In the genomic region with DNA sequence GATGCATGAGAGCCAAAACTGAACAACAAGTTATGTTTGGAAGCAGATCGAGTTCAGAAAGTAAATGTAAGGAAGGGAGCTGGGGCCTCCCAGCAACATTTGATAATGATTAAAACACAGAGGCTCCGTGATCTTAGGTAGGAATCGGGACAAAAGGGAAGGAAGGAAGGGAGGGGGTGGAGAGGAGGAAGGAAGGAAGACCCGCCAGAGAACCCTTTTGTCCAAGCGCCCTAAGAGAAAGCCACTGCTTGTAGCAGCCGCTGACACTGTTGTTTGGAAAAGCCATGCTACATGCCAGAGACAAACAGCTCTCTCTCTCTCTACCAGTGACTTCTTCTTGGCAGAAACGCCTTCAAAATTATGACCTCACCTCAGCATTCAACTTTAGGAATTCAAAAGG, we compare ENCODE assay signal across 13 mouse cellular contexts. TPM values are rescaled to one million over a fixed set of nuclear protein-coding genes. Genes with fewer than 3 reads are reported as not detected.
DNase-seq lines count a peak whose midpoint lies in the region; ATAC-seq and TF ChIP-seq lines count a peak whose summit lies in the region.
"Had no signal": no experiment of that assay in that cellular context is flagged by ENCODE, and none has a peak within 500 bp of the region (broad histone marks: within the 10 kb centered on the region; RNA-seq: fewer than 3 reads in every experiment).

No protein-coding gene starts in this region.

- peak overlapping the region; percentile 8; the same call in 1 of the 2 replicates for H3K4me2 ChIP-seq in forebrain, embryonic 11.5 days (ENCODE audit: low read depth, low read length, severe bottlenecking)
- H3K4me2 ChIP-seq in forebrain, embryonic 16.5 days (ENCODE audit: low read length) = no peak overlapping the region
- peak overlapping the region; percentile 5; the same call in 1 of the 2 replicates for H3K4me2 ChIP-seq in heart, embryonic 11.5 days
- no peak overlapping the region for H3K4me2 ChIP-seq in intestine, postnatal 0 days (replicated peaks; ENCODE audit: low read depth)
- H3K4me2 ChIP-seq: liver, embryonic 13.5 days; neural tube, embryonic 13.5 days; stomach, embryonic 15.5 days had no signal

- H3K36me3 ChIP-seq in forebrain, embryonic 11.5 days (ENCODE audit: control insufficient read depth, insufficient read depth, low read length) = no peaks in the 10 kb centered on the region
- no peaks in the 10 kb centered on the region; the same call in 1 of the 2 replicates for H3K36me3 ChIP-seq in forebrain, embryonic 16.5 days (ENCODE audit: control insufficient read depth, insufficient read depth)
- H3K36me3 ChIP-seq in ES-E14 (ENCODE audit: control insufficient read depth, insufficient read depth, low read length, poor library complexity, severe bottlenecking) = no peaks in the 10 kb centered on the region
- H3K36me3 ChIP-seq in heart, embryonic 11.5 days (ENCODE audit: control insufficient read depth, insufficient read depth, low read length) = peaks cover 4% of the 10 kb centered on the region; the same call in 1 of the 2 replicates
- peaks cover 10% of the 10 kb centered on the region for H3K36me3 ChIP-seq in limb, embryonic 10.5 days
- no peaks in the 10 kb centered on the region for H3K36me3 ChIP-seq in intestine, postnatal 0 days (ENCODE audit: control insufficient read depth, insufficient read depth)
- H3K36me3 ChIP-seq: liver, embryonic 13.5 days; stomach, embryonic 15.5 days had no signal

- no peaks in the 10 kb centered on the region for H3K27me3 ChIP-seq in forebrain, embryonic 11.5 days (ENCODE audit: control insufficient read depth, insufficient read depth, low read length)
- H3K27me3 ChIP-seq in forebrain, embryonic 16.5 days (replicated peaks; ENCODE audit: control insufficient read depth, insufficient read depth, low read length) = no peaks in the 10 kb centered on the region
- H3K27me3 ChIP-seq in heart, embryonic 11.5 days (ENCODE audit: control insufficient read depth, insufficient read depth, low read length) = no peaks in the 10 kb centered on the region
- H3K27me3 ChIP-seq in limb, embryonic 10.5 days (ENCODE audit: low read depth, poor library complexity, severe bottlenecking) = no peaks in the 10 kb centered on the region
- no peaks in the 10 kb centered on the region for H3K27me3 ChIP-seq in intestine, postnatal 0 days (replicated peaks; ENCODE audit: control insufficient read depth, insufficient read depth, low read length)
- H3K27me3 ChIP-seq: liver, embryonic 13.5 days; neural tube, embryonic 13.5 days; stomach, embryonic 15.5 days had no signal

- in situ Hi-C loops in ES-E14 (cut with MboI; ENCODE audit: low sequenced_read_pairs in 2 of 2, unreplicated experiment in 2 of 2) = no loop called here

- no peaks in the 10 kb centered on the region for H3K9me3 ChIP-seq in forebrain, embryonic 11.5 days (ENCODE audit: control insufficient read depth, low read length)
- no peaks in the 10 kb centered on the region for H3K9me3 ChIP-seq in forebrain, embryonic 16.5 days (ENCODE audit: control insufficient read depth, low read length)
- no peaks in the 10 kb centered on the region for H3K9me3 ChIP-seq in ES-E14 (ENCODE audit: control insufficient read depth, insufficient read depth, low read depth, low read length)
- H3K9me3 ChIP-seq in heart, embryonic 11.5 days (replicated peaks; ENCODE audit: control insufficient read depth, low read length) = no peaks in the 10 kb centered on the region
- no peaks in the 10 kb centered on the region for H3K9me3 ChIP-seq in limb, embryonic 10.5 days (replicated peaks)
- H3K9me3 ChIP-seq in intestine, postnatal 0 days (ENCODE audit: control insufficient read depth) = no peaks in the 10 kb centered on the region
- H3K9me3 ChIP-seq: liver, embryonic 13.5 days; neural tube, embryonic 13.5 days; stomach, embryonic 15.5 days had no signal

- ATAC-seq in forebrain, embryonic 11.5 days (replicated peaks; ENCODE audit: low FRiP score) = 0 out of 2 replicates have a peak, but pooled peaks have one; percentile 60
- ATAC-seq in forebrain, embryonic 16.5 days = no peak
- no peak for ATAC-seq in heart, embryonic 11.5 days (replicated peaks; ENCODE audit: insufficient number of reproducible peaks, low FRiP score, low TSS enrichment)
- no peak for ATAC-seq in intestine, postnatal 0 days
- ATAC-seq: inflammation-experienced regulatory T-cells, adult 6 months had no signal

- H3K9ac ChIP-seq in forebrain, embryonic 11.5 days (ENCODE audit: low read length) = no peak overlapping the region
- H3K9ac ChIP-seq in forebrain, embryonic 16.5 days (replicated peaks; ENCODE audit: low read depth, low read length) = no peak overlapping the region
- H3K9ac ChIP-seq in ES-E14 (ENCODE audit: insufficient read depth, low read depth, low read length, poor library complexity, severe bottlenecking) = no peak overlapping the region
- H3K9ac ChIP-seq in heart, embryonic 11.5 days (ENCODE audit: low read depth, low read length) = no peak overlapping the region
- H3K9ac ChIP-seq in intestine, postnatal 0 days (ENCODE audit: low read depth, low read length) = no peak overlapping the region
- H3K9ac ChIP-seq: liver, embryonic 13.5 days; neural tube, embryonic 13.5 days; stomach, embryonic 15.5 days had no signal

- H3K27ac ChIP-seq in forebrain, embryonic 11.5 days (ENCODE audit: low read depth, low read length) = no peak overlapping the region; the same call in 1 of the 2 replicates
- no peak overlapping the region for H3K27ac ChIP-seq in forebrain, embryonic 16.5 days (ENCODE audit: low read length)
- H3K27ac ChIP-seq in ES-E14 (ENCODE audit: insufficient read depth, low read depth, low read length, poor library complexity, severe bottlenecking) = peak overlapping the region; percentile 68; the same call in 1 of the 2 replicates
- H3K27ac ChIP-seq in heart, embryonic 11.5 days (ENCODE audit: low read depth, low read length) = peak overlapping the region; percentile 43; the same call in 1 of the 2 replicates
- 0 out of 2 replicates have a peak overlapping the region, but pooled peaks have one; percentile 12 for H3K27ac ChIP-seq in limb, embryonic 10.5 days
- no peak overlapping the region for H3K27ac ChIP-seq in intestine, postnatal 0 days (ENCODE audit: low read depth, low read length)
- H3K27ac ChIP-seq: liver, embryonic 13.5 days; neural tube, embryonic 13.5 days; stomach, embryonic 15.5 days had no signal

- H3K4me1 ChIP-seq in forebrain, embryonic 11.5 days (replicated peaks; ENCODE audit: control insufficient read depth, insufficient read depth, low read length) = peaks cover 2% of the 10 kb centered on the region; the same call in 1 of the 2 replicates
- H3K4me1 ChIP-seq in forebrain, embryonic 16.5 days (replicated peaks; ENCODE audit: control insufficient read depth, insufficient read depth, low read length) = peaks cover 7% of the 10 kb centered on the region
- H3K4me1 ChIP-seq in ES-E14 (ENCODE audit: control insufficient read depth in 2 of 2, insufficient read depth in 2 of 2, low read length in 2 of 2, poor library complexity in 1 of 2) = 0 out of 4 replicates have a peak, but pooled peaks cover 0 to 1% of the 10 kb centered on the region in 2 experiments
- H3K4me1 ChIP-seq in heart, embryonic 11.5 days (ENCODE audit: control insufficient read depth, insufficient read depth, low read length) = peaks cover 18% of the 10 kb centered on the region
- H3K4me1 ChIP-seq in limb, embryonic 10.5 days = peaks cover 6% of the 10 kb centered on the region; the same call in 1 of the 2 replicates
- no peaks in the 10 kb centered on the region for H3K4me1 ChIP-seq in intestine, postnatal 0 days (replicated peaks; ENCODE audit: control insufficient read depth, insufficient read depth, low read length)
- H3K4me1 ChIP-seq: stomach, embryonic 15.5 days had no signal

- peak; percentile 52 for DNase-seq in forebrain, embryonic 11.5 days (ENCODE audit: low spot score)
- no peak for DNase-seq in ES-E14 (ENCODE audit: low read depth, low spot score)
- no peak for DNase-seq in limb, embryonic 10.5 days (ENCODE audit: low spot score)
- DNase-seq in ovary, adult 18-20 months (ENCODE audit: low spot score) = no peak
- DNase-seq in urinary bladder, postnatal 36 days (ENCODE audit: low spot score in 2 of 2) = no peak
- DNase-seq: cerebellum, adult 11 months; liver, embryonic 13.5 days had no signal

- TF ChIP-seq CTCF in intestine, postnatal 0 days (IDR thresholded peaks at IDR 0.05; ENCODE audit: low read depth) = no peak

- H3K4me3 ChIP-seq in forebrain, embryonic 11.5 days (ENCODE audit: low read depth, low read length) = no peak overlapping the region
- H3K4me3 ChIP-seq in forebrain, embryonic 16.5 days (replicated peaks; ENCODE audit: low read length) = no peak overlapping the region
- H3K4me3 ChIP-seq in ES-E14 (ENCODE audit: insufficient read depth in 1 of 2, low read depth in 1 of 2, low read length in 2 of 2, poor library complexity in 1 of 2, severe bottlenecking in 1 of 2) = no peak overlapping the region
- H3K4me3 ChIP-seq in heart, embryonic 11.5 days (ENCODE audit: low read depth, low read length) = no peak overlapping the region
- H3K4me3 ChIP-seq in limb, embryonic 10.5 days = no peak overlapping the region
- H3K4me3 ChIP-seq in intestine, postnatal 0 days (ENCODE audit: low read depth, low read length) = no peak overlapping the region
- H3K4me3 ChIP-seq: liver, embryonic 13.5 days; neural tube, embryonic 13.5 days; stomach, embryonic 15.5 days had no signal

- 23% methylated on average over 7 of the region's 7 CpGs for WGBS in forebrain, embryonic 11.5 days
- WGBS in forebrain, embryonic 16.5 days = 7% methylated on average over 7 of the region's 7 CpGs
- 38% methylated on average over 7 of the region's 7 CpGs for WGBS in heart, embryonic 11.5 days (ENCODE audit: insufficient replicate concordance)
- 71% methylated on average over 7 of the region's 7 CpGs for WGBS in limb, embryonic 10.5 days
- 63% methylated on average over 7 of the region's 7 CpGs for WGBS in intestine, postnatal 0 days

RNA-seq across cellular contexts. Expression of a gene that starts 5.5 kb away (rescaled TPM):
- polyA plus RNA-seq in forebrain, embryonic 11.5 days (2014; fragmentation: Nextera tagmentation; extraction: Ambion mirVana) = 15.4 and 19.4 TPM in 2 replicates
- 32.9 and 37.6 TPM in 2 replicates for polyA plus RNA-seq in forebrain, embryonic 16.5 days (2015; fragmentation: Nextera tagmentation; extraction: Ambion mirVana)
- total RNA-seq in ES-E14 (2012; rRNA removed) = 8.1 and 11.9 TPM in 2 replicates
- polyA plus RNA-seq in heart, embryonic 11.5 days (2014; fragmentation: Nextera tagmentation; extraction: Ambion mirVana) = 16.1 and 16.4 TPM in 2 replicates
- 5.8 and 6.2 TPM in 2 replicates for polyA plus RNA-seq in limb, embryonic 10.5 days (2016; fragmentation: Nextera tagmentation; extraction: Ambion mirVana)
- 5.3 and 6.7 TPM in 2 replicates for polyA plus RNA-seq in intestine, postnatal 0 days (2015; fragmentation: Nextera tagmentation; extraction: Ambion mirVana)

RNA-seq across cellular contexts. Expression of a gene that starts 40.5 kb away (rescaled TPM):
- polyA plus RNA-seq in forebrain, embryonic 11.5 days (2014; fragmentation: Nextera tagmentation; extraction: Ambion mirVana) = 8.4 and 9.4 TPM in 2 replicates
- polyA plus RNA-seq in forebrain, embryonic 16.5 days (2015; fragmentation: Nextera tagmentation; extraction: Ambion mirVana) = 4.7 and 6.3 TPM in 2 replicates
- 4.5 and 6.9 TPM in 2 replicates for total RNA-seq in ES-E14 (2012; rRNA removed)
- polyA plus RNA-seq in heart, embryonic 11.5 days (2014; fragmentation: Nextera tagmentation; extraction: Ambion mirVana) = 32.6 TPM in 2 replicates
- polyA plus RNA-seq in limb, embryonic 10.5 days (2016; fragmentation: Nextera tagmentation; extraction: Ambion mirVana) = 4.6 and 7.6 TPM in 2 replicates
- polyA plus RNA-seq in intestine, postnatal 0 days (2015; fragmentation: Nextera tagmentation; extraction: Ambion mirVana) = 8.8 and 10.5 TPM in 2 replicates

Comparison
In these comparisons a context has a peak if more than half of its experiments do, and no peak if none do; other contexts are left out.
1. H3K4me2 ChIP-seq: peak in forebrain, embryonic 11.5 days (single experiment) and heart, embryonic 11.5 days (single experiment); none in forebrain, embryonic 16.5 days (single experiment) and intestine, postnatal 0 days (single experiment).
2. H3K27ac ChIP-seq: peak in ES-E14 (single experiment), heart, embryonic 11.5 days (single experiment) and limb, embryonic 10.5 days (single experiment); none in forebrain, embryonic 11.5 days (single experiment), forebrain, embryonic 16.5 days (single experiment) and intestine, postnatal 0 days (single experiment).